Mouse (Mus musculus) liver, adult 2 months (tissue): ENCODE measurements around the gene Ddx41.

Source experiments
- CTCF ChIP-seq: fragments of 200-500 bp; IDR thresholded peaks from 2 replicates; pipeline ENCODE4 v1.5.1; 2011; ENCODE audit warnings: low read depth, low read length, control low read depth
- POLR2A ChIP-seq: fragments of 200-500 bp; IDR thresholded peaks from 2 replicates; pipeline ENCODE4 v1.6.1; 2011; ENCODE audit warnings: low read length, control low read depth; ENCODE audit not compliant: insufficient read depth; ENCODE audit errors: extremely low read depth

GRCm38 (mm10) chr13:55506697-55507096 lies 29.8 kb downstream of the Ddx41 start:
- no peak for TF ChIP-seq CTCF
- TF ChIP-seq POLR2A = no peak
